Mouse (Mus musculus) megakaryocyte, embryonic 14.5 days (primary cell): ENCODE results near the gene Fbxw11.

Experiments
- FLI1 ChIP-seq: IDR thresholded peaks from 2 replicates; pipeline ENCODE4 v1.6.1; 2012; ENCODE audit warnings: low read length, inconsistent platforms, mixed read lengths
- GATA1 ChIP-seq: IDR thresholded peaks from 3 replicates; pipeline ENCODE4 v1.6.1; 2012; ENCODE audit warnings: mixed read lengths, low read length, inconsistent platforms, borderline replicate concordance

GRCm38 (mm10) chr11:32638521-32639255, 3.8 kb upstream of the Fbxw11 start:
- TF ChIP-seq GATA1 (no peak), FLI1 (no peak)
